Mouse (Mus musculus) heart, embryonic 13.5 days (tissue): ENCODE measurements around the gene Bsph1. TPM values are rescaled to one million over a fixed set of nuclear protein-coding genes. Genes with fewer than 3 reads are reported as not detected.
"Not testable (repeated sequence)": the region's sequence is repeated elsewhere in the genome, so short reads cannot be mapped to it uniquely, and the experiment has no call there.

ENCODE experiments used
- ATAC-seq: fragments of 200-750 bp; cut with Nextera tagmentation; 2 replicates; pipeline ENCODE4 v1.8.0; 2017; ENCODE audit warnings: moderate TSS enrichment; ENCODE audit not compliant: insufficient number of reproducible peaks, low FRiP score, low TSS enrichment; ENCODE audit errors: extremely low read depth
- H3K27ac ChIP-seq: fragments of 300-500 bp; sonication (generic); replicated peaks from 2 replicates; pipeline ENCODE4 v1.5.1; 2015; ENCODE audit warnings: moderate library complexity, mild to moderate bottlenecking, inconsistent platforms
- H3K27me3 ChIP-seq: fragments of 300-500 bp; sonication (generic); replicated peaks from 2 replicates; pipeline ENCODE4 v1.6.1; 2015; ENCODE audit warnings: mild to moderate bottlenecking, inconsistent platforms
- H3K36me3 ChIP-seq: fragments of 300-500 bp; sonication (generic); 2 replicates; pipeline ENCODE4 v1.6.1; 2015; ENCODE audit warnings: mild to moderate bottlenecking, inconsistent platforms
- H3K4me1 ChIP-seq: fragments of 300-500 bp; sonication (generic); 2 replicates; pipeline ENCODE4 v1.6.1; 2015; ENCODE audit warnings: inconsistent platforms
- H3K4me2 ChIP-seq: fragments of 300-500 bp; sonication (generic); 2 replicates; pipeline ENCODE4 v1.6.1; 2015; ENCODE audit warnings: inconsistent platforms, mild to moderate bottlenecking, moderate library complexity
- H3K4me3 ChIP-seq: fragments of 300-500 bp; sonication (generic); 2 replicates; pipeline ENCODE4 v1.5.1; 2015; ENCODE audit warnings: moderate library complexity, mild to moderate bottlenecking, inconsistent platforms
- H3K9ac ChIP-seq: fragments of 300-500 bp; sonication (generic); 2 replicates; pipeline ENCODE4 v1.6.1; 2015; ENCODE audit warnings: inconsistent platforms, mild to moderate bottlenecking, moderate library complexity
- H3K9me3 ChIP-seq: fragments of 300-500 bp; sonication (generic); 2 replicates; pipeline ENCODE4 v1.6.1; 2016; ENCODE audit warnings: inconsistent platforms
- WGBS: fragments of 180-500 bp; shearing (Covaris S2); methylation state at CpG from one replicate; pipeline ENCODE4 v1.1.7; 2015; ENCODE audit warnings: mixed read lengths; 5-methylcytosine and 5-hydroxymethylcytosine counted together
- polyA plus RNA-seq: library from polyadenylated mRNA; unstranded; fragments of >200 nt; fragmentation: Nextera tagmentation; extraction: Ambion mirVana; gene quantifications from 2 replicates; pipeline ENCODE4 v1.2.1, GENCODE M21; 2015

Gene Bsph1
- polyA plus RNA-seq: not detected in 2 replicates

DNA sequence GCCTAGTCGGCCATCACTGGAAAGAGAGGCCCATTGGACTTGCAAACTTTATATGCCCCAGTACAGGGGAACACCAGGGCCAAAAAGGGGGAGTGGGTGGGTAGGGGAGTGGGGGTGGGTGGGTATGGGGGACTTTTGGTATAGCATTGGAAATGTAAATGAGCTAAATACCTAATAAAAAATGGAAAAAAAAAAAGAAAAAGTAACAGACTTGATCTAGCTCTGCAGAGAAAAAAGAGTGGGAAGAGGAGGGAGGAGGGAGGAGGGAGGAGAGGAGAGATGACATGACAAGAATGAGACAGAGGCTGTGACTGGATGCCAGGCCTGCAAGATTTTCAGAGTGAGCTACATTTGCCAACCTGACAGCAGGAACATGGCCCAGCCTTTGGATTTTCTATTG is at the start of gene Bsph1:
Bsph1 (plus strand) TSS at position 301 of the 400 bp plus-strand sequence.
- WGBS: 50% methylated on average over 1 of the region's 1 CpGs
- H3K9me3 ChIP-seq: peaks cover 11% of the 10 kb centered on the region
- not testable (repeated sequence) for ATAC-seq, H3K27me3 ChIP-seq, H3K27ac ChIP-seq, H3K4me1 ChIP-seq, H3K9ac ChIP-seq, H3K4me2 ChIP-seq, H3K36me3 ChIP-seq, H3K4me3 ChIP-seq

DNA sequence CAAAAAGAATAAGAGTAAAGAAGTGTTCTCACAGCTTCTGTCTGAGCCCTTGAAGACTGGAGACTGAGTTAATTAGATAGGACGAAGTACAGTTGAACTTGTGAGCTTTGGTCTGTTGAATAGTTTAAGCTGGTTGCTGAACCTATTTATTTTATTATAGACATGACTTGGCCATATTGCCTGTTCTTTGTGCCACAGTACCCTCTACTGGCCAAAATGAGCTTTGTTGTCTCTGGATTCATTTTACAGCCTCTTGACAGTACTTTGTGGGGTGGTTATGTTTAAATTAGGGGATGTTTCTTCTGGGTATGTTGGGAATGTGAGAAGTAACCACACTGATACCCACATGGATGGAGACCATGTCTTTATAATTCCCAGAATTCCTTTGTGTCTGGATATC is 60.9 kb downstream of the Bsph1 start:
- Histone ChIP-seq H3K27ac (no peak overlapping the region), H3K9ac (no peak overlapping the region), H3K36me3 (no peaks in the 10 kb centered on the region), H3K4me3 (no peak overlapping the region), H3K4me2 (no peak overlapping the region), H3K9me3 (0 out of 2 replicates have a peak, but pooled peaks cover 9% of the 10 kb centered on the region), H3K4me1 (no peaks in the 10 kb centered on the region), H3K27me3 (no peaks in the 10 kb centered on the region)
- no peak for ATAC-seq
- WGBS: 41% methylated on average over 1 of the region's 1 CpGs

Other genes with a start within 250 kb of the Bsph1 start
- gene Vmn1r89, start 237.8 kb upstream of the Bsph1 start, polyA plus RNA-seq: not detected in 2 replicates
- 62.2 and 67.7 TPM in 2 replicates for gene Lig1, start 173.6 kb upstream of the Bsph1 start, polyA plus RNA-seq
- 5.9 and 7.1 TPM in 2 replicates for gene Zswim9, start 172.1 kb upstream of the Bsph1 start, polyA plus RNA-seq
- 0.51 and 0.65 TPM in 2 replicates for gene Pla2g4c, start 126.2 kb upstream of the Bsph1 start, polyA plus RNA-seq
- not detected in 2 replicates for gene Cabp5, start 52.7 kb upstream of the Bsph1 start, polyA plus RNA-seq
- gene Bsph2, start 120.2 kb downstream of the Bsph1 start, polyA plus RNA-seq: not detected in 2 replicates
- gene Sult2a5, start 173.1 kb downstream of the Bsph1 start, polyA plus RNA-seq: not detected in 2 replicates